Mouse (Mus musculus) left cerebral cortex, adult 2 months (tissue): ENCODE measurements at regions not wholly inside any gene's neighbourhood (a gene's known extent, or its start where the extent isn't known, plus 50 kb on each side); places are given as distances from the start of the nearest gene placed in this dataset.

Source experiments
- DNase-seq, 2 experiments: peaks; one replicate each; pipeline ENCODE4 v3.0.0; 2021 to 2022; ENCODE audit warnings: low spot score in 2 of 2, mixed read lengths in 1 of 2; ENCODE audit errors: extremely low spot score in 1 of 2
- H3K27ac ChIP-seq: fragments of 200-600 bp; 2 replicates; pipeline ENCODE4 v1.8.1; 2022
- H3K4me3 ChIP-seq: fragments of 200-600 bp; 2 replicates; pipeline ENCODE4 v1.8.1; 2022
- CTCF ChIP-seq: fragments of 200-600 bp; IDR thresholded peaks from 2 replicates; pipeline ENCODE4 v1.8.1; 2022; ENCODE audit warnings: antibody characterized with exemption, mild to moderate bottlenecking, moderate library complexity
- intact Hi-C: fragments of 180-260 bp; cut with DNase I; formaldehyde crosslinking; loops from one replicate; pipeline ENCODE4 v1.15.1; 2025

- Histone ChIP-seq H3K4me3 (no peak overlapping the region), H3K27ac (no peak overlapping the region)
- intact Hi-C loops, result no loop called here
- no peak for TF ChIP-seq CTCF
- no peak for DNase-seq
These were observed 143.5 kb downstream of the Npy start for GRCm38 (mm10) chr6:49965944-49966545.

DNA sequence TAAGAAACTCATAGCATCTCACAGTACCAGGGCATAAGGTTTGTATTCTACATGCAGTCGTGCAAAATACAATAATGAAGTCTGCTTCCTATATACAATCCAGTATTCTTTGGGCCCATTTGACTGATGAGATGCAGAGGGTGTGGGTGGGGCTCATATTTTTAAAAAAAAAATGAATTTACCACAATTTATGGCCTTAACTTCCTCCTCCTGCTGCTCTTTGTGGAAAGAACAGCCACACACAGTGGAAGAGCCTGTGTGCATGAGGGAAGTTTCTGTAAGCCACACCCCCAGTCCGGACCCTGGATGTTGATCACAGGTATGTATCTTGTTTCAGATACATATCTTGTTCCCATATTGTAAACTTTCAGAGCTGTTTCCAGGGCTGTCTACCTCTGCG lies 143.5 kb upstream of the Mpp6 start:
- Histone ChIP-seq H3K27ac (no peak overlapping the region), H3K4me3 (no peak overlapping the region)
- intact Hi-C loops, result no loop called here
- TF ChIP-seq CTCF, result no peak
- DNase-seq, result no peak

- H3K4me3 ChIP-seq, result no peak overlapping the region
- DNase-seq, result no peak
- intact Hi-C loops, result no loop called here
- no peak for TF ChIP-seq CTCF
- no peak overlapping the region for H3K27ac ChIP-seq
These were observed 136.7 kb upstream of the Mpp6 start for GRCm38 (mm10) chr6:49973258-49973865.

GRCm38 (mm10) chr6:49977783-49978182 lies 132.3 kb upstream of the Mpp6 start:
- Histone ChIP-seq H3K4me3 (peak overlapping the region; percentile 11), H3K27ac (no peak overlapping the region)
- no peak for TF ChIP-seq CTCF
- intact Hi-C loops, result loop anchor here (5.0 kb wide), 1 partner anchor 135 kb away; the partner anchor contains the start of gene Mpp6
- peak; percentile 29 to 35 for DNase-seq

GRCm38 (mm10) chr6:49983740-49984139 lies 126.3 kb upstream of the Mpp6 start:
- H3K27ac ChIP-seq, result no peak overlapping the region
- intact Hi-C loops, result no loop called here
- no peak for TF ChIP-seq CTCF
- DNase-seq, result no peak
- H3K4me3 ChIP-seq, result no peak overlapping the region

GRCm38 (mm10) chr6:49985127-49985526 lies 124.9 kb upstream of the Mpp6 start:
- Histone ChIP-seq H3K27ac (no peak overlapping the region), H3K4me3 (no peak overlapping the region)
- DNase-seq, result no peak
- no peak for TF ChIP-seq CTCF
- intact Hi-C loops, result no loop called here

- H3K4me3 ChIP-seq, result no peak overlapping the region
- TF ChIP-seq CTCF, result no peak
These were observed 122.9 kb upstream of the Mpp6 start for GRCm38 (mm10) chr6:49987141-49987540.

GRCm38 (mm10) chr6:49987541-49988210 lies 122.4 kb upstream of the Mpp6 start:
- no peak overlapping the region for H3K27ac ChIP-seq
- no peak for DNase-seq
- intact Hi-C loops, result no loop called here
- no peak for TF ChIP-seq CTCF
- H3K4me3 ChIP-seq, result no peak overlapping the region

More at GRCm38 (mm10) chr6:49987141-49987540, 122.9 kb upstream of the Mpp6 start:
- DNase-seq, result no peak
- intact Hi-C loops, result no loop called here
- H3K27ac ChIP-seq, result no peak overlapping the region

DNA sequence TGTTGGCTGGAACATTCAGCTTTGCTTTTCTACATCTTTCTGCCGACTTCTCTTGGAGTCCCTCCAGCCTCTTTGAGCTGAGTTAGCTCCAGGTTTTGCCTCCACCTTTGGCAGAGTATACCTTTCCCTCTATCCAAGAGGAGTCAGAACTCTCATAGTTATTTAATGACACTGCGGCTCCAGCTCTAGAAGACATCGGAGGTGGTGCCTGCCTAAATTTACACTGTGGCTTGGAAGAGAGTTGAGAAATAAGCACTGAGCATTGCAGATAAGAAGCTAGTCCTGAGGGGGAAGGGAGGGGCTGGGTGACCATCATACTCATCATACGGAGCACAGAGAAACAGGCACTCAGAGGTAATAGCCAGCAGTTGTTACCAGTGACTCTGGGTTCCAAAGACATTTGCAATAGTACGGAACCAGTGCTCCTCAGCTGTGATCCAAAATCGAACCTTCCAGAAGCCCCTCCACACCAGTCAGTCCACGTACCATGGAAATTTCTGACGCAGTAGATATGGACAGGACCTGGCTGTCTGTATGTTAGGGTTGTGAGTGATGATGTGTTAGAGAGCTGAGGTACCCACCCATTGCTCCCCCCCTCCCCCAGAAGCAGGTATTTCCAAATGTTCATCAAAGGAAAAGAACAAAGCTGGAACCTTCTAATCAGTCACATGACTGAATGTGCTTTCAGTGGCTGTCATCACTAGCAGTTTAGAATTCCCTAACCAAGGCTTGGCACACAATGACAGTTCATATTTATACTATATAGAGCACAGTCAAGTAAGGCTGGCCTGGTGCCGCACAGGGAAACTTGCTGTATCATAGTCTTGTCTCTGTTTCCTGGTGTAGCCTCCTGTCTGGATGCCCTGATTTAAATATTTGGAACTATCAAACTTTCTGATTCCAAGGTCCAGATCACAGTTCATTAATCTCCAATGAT lies 120.2 kb upstream of the Mpp6 start:
- no peak for TF ChIP-seq CTCF
- intact Hi-C loops, result no loop called here
- no peak for DNase-seq
- Histone ChIP-seq H3K4me3 (no peak overlapping the region), H3K27ac (no peak overlapping the region)

DNA sequence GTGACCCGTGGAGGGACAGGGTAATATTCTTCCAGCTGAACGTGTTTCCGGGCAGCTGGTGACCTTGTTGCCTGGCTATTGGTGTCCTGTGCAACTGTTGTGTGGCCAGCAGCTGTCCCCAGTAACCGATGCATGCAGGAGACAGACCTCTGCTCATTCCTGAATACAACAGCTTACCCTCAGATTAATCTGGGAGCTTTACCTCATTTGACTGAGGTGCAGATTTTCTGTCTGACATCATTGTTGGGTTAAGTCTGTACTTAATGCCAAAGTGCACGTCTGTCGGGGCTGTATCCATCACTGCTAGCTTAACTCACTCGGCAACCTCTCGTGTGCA lies 119.6 kb upstream of the Mpp6 start:
- no peak overlapping the region for H3K27ac ChIP-seq
- H3K4me3 ChIP-seq, result no peak overlapping the region
- DNase-seq, result no peak
- intact Hi-C loops, result no loop called here
- no peak for TF ChIP-seq CTCF

DNA sequence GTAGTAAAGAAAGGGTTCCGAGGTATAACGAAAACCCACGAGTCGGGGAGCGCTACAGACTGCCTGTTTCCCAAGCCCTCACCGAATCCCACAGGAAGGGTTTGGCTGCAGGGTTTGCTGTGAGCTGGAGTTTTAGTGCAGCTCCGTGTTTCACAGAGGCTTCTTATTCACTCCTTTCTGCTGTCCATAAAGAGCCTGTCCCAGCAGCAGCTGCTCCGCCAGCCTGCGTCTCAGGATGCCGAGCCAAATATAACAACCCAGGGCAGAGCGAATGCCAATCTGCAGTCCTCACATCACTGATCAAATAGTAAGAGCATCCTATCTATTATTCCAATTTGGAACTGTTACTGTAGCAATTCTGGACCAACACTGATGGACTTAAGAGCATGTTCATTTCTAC lies 110.7 kb upstream of the Mpp6 start:
- intact Hi-C loops, result no loop called here
- no peak for DNase-seq
- Histone ChIP-seq H3K4me3 (no peak overlapping the region), H3K27ac (no peak overlapping the region)
- TF ChIP-seq CTCF, result no peak

- Histone ChIP-seq H3K27ac (no peak overlapping the region), H3K4me3 (no peak overlapping the region)
- intact Hi-C loops, result no loop called here
- TF ChIP-seq CTCF, result no peak
- no peak for DNase-seq
These were observed 102.0 kb upstream of the Mpp6 start for GRCm38 (mm10) chr6:50008074-50008473.
